Mouse (Mus musculus) myocyte (in vitro differentiated cells): ENCODE results near the gene Dlx4. TPM values are rescaled to one million over a fixed set of nuclear protein-coding genes. Genes with fewer than 3 reads are reported as not detected.

Experiments
- H3K27me3 ChIP-seq: one replicate; pipeline ENCODE4 v1.6.1; 2011; ENCODE audit not compliant: control insufficient read depth, insufficient read depth, insufficient read length
- H3K36me3 ChIP-seq: one replicate; pipeline ENCODE4 v1.6.1; 2011; ENCODE audit not compliant: control insufficient read depth, insufficient read depth
- H3K4me2 ChIP-seq: one replicate; pipeline ENCODE4 v1.6.1; 2011; ENCODE audit warnings: low read depth, control low read depth
- H3K4me3 ChIP-seq: one replicate; pipeline ENCODE4 v1.5.1; 2011; ENCODE audit warnings: mild to moderate bottlenecking, control low read depth, moderate library complexity
- H3K79me2 ChIP-seq: one replicate; pipeline ENCODE4 v1.6.1; 2011; ENCODE audit not compliant: control insufficient read depth, insufficient read depth
- H3ac ChIP-seq: one replicate; pipeline ENCODE4 v1.6.1; 2011; ENCODE audit not compliant: control insufficient read depth, insufficient read length
- CEBPB ChIP-seq: IDR thresholded peaks from 2 replicates; pipeline ENCODE4 v1.6.1; 2011; ENCODE audit warnings: mild to moderate bottlenecking, moderate library complexity; ENCODE audit not compliant: poor library complexity, insufficient read depth, severe bottlenecking
- E2F4 ChIP-seq: IDR thresholded peaks from one replicate; pipeline ENCODE4 v1.6.1; 2011; ENCODE audit warnings: mild to moderate bottlenecking, control low read depth, moderate library complexity; ENCODE audit not compliant: insufficient read depth
- MAX ChIP-seq: IDR thresholded peaks from one replicate; pipeline ENCODE4 v1.6.1; 2011; ENCODE audit warnings: low read depth, mild to moderate bottlenecking, control low read depth
- MYOD1 ChIP-seq, 3 experiments: IDR thresholded peaks; one replicate each; pipeline ENCODE4 v1.6.1; 2011; ENCODE audit warnings: control low read depth in 2 of 3, low read depth in 2 of 3, mild to moderate bottlenecking in 2 of 3, moderate library complexity in 1 of 3; ENCODE audit not compliant: insufficient read length in 2 of 3, control insufficient read depth in 1 of 3
- MYOG ChIP-seq, 3 experiments: IDR thresholded peaks; one replicate each; pipeline ENCODE4 v1.6.1; 2011; ENCODE audit warnings: control low read depth in 2 of 3, low read depth in 2 of 3, mild to moderate bottlenecking in 2 of 3; ENCODE audit not compliant: insufficient read length in 2 of 3, control insufficient read depth in 1 of 3, insufficient read depth in 1 of 3
- POLR2A ChIP-seq: IDR thresholded peaks from one replicate; pipeline ENCODE4 v1.6.1; 2011; ENCODE audit warnings: low read depth, mild to moderate bottlenecking, control low read depth, moderate library complexity; ENCODE audit not compliant: insufficient read length
- POLR2AphosphoS2 ChIP-seq: IDR thresholded peaks from one replicate; pipeline ENCODE4 v1.6.1; 2011; ENCODE audit warnings: low read depth, control low read depth; ENCODE audit not compliant: insufficient read length
- REST ChIP-seq: IDR thresholded peaks from one replicate; pipeline ENCODE4 v1.6.1; 2011; ENCODE audit warnings: mild to moderate bottlenecking, control low read depth, moderate library complexity; ENCODE audit not compliant: insufficient read depth, insufficient read length
- SRF ChIP-seq: IDR thresholded peaks from one replicate; pipeline ENCODE4 v1.6.1; 2011; ENCODE audit warnings: low read depth; ENCODE audit not compliant: control insufficient read depth, insufficient read length
- TCF12 ChIP-seq: IDR thresholded peaks from one replicate; pipeline ENCODE4 v1.6.1; 2011; ENCODE audit warnings: mild to moderate bottlenecking, control low read depth; ENCODE audit not compliant: poor library complexity, insufficient read depth, severe bottlenecking
- TCF3 ChIP-seq: IDR thresholded peaks from one replicate; pipeline ENCODE4 v1.6.1; 2011; ENCODE audit warnings: low read depth, control low read depth; ENCODE audit not compliant: insufficient read length
- USF1 ChIP-seq: IDR thresholded peaks from one replicate; pipeline ENCODE4 v1.6.1; 2011; ENCODE audit warnings: low read depth, mild to moderate bottlenecking, control low read depth, moderate library complexity
- polyA plus RNA-seq: library from polyadenylated mRNA; unstranded; fragments of >200 nt; fragmentation: generic; extraction: Trizol; gene quantifications from one replicate; pipeline ENCODE4 v1.2.1, GENCODE M21; 2012; ENCODE audit warnings: missing spikeins

Dlx4 gene
- polyA plus RNA-seq, 1 experiment = 0.49 TPM

DNA sequence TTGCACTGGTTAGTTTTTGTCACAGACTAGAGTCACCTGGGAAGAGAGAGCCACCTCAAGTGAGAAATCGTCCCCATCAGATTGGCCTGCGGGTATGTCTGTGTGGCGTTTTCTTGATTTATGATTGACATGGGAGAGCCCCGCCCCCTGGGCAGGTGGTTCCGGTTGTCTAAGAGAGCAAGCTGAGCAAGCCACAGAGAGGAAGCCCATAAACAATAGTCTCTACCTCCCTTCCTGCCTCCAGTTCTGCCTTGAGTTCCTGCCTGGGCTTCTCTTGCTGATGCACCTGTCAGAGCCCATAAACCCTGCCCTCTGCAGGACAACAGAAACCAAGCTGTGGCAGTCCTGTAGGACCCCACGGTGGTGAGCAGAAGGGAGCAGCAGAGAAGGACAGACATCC, 12.7 kb downstream of the Dlx4 start:
- H3K36me3 ChIP-seq = no peaks in the 10 kb centered on the region
- H3K79me2 ChIP-seq = no peaks in the 10 kb centered on the region
- H3K4me3 ChIP-seq = no peak overlapping the region
- H3ac ChIP-seq = no peak overlapping the region
- TF ChIP-seq CEBPB (no peak), SRF (no peak), REST (no peak), USF1 (no peak), TCF3 (no peak), POLR2AphosphoS2 (no peak), E2F4 (no peak), MAX (no peak)
- H3K27me3 ChIP-seq = no peaks in the 10 kb centered on the region
- H3K4me2 ChIP-seq = no peak overlapping the region

DNA sequence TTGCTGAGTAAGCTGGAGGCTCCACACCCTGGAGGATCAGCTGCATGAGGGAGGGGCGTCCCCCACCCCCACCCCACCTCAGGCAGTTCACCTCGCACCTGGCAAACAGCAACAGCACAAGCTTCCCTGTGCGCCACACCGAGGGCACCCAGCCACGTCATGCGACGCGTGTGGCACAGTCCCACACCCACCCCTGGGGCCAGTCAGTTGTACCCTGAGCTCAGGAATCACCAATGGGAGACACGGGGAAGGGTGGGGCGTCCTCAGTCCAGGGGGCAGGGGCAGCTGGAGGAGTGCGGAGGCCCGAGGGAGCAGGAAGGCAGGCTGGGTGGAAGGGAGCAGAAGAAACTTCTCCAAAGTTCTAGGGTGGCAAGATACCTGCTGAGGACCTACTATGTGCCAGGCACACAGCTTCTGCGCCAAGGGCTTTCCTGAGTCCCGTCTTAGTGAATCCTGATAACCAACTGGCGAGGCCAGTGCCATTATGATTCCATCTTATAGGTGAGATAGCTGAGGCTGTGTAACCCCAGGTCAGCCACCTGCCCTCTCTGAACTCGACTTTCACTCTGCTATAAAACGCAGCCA, 15.3 kb downstream of the Dlx4 start:
- Histone ChIP-seq H3K4me2 (no peak overlapping the region), H3K79me2 (no peaks in the 10 kb centered on the region), H3ac (no peak overlapping the region), H3K36me3 (no peaks in the 10 kb centered on the region), H3K27me3 (no peaks in the 10 kb centered on the region), H3K4me3 (no peak overlapping the region)
- TF ChIP-seq POLR2A = no peak
- TF ChIP-seq POLR2AphosphoS2 = no peak
- TF ChIP-seq TCF3 = no peak
- TF ChIP-seq MYOD1 (IDR thresholded peaks at IDR 0.05; ENCODE audit: control insufficient read depth in 1 of 3, insufficient read length in 2 of 3, low read depth in 2 of 3) = no peak
- TF ChIP-seq REST = no peak
- TF ChIP-seq E2F4 = no peak
- no peak for TF ChIP-seq USF1
- no peak for TF ChIP-seq SRF
- no peak for TF ChIP-seq MAX
- TF ChIP-seq TCF12 = no peak
- no peak for TF ChIP-seq MYOG (IDR thresholded peaks at IDR 0.05; ENCODE audit: control insufficient read depth in 1 of 3, insufficient read depth in 1 of 3, insufficient read length in 2 of 3, low read depth in 2 of 3)
- TF ChIP-seq CEBPB = no peak

DNA sequence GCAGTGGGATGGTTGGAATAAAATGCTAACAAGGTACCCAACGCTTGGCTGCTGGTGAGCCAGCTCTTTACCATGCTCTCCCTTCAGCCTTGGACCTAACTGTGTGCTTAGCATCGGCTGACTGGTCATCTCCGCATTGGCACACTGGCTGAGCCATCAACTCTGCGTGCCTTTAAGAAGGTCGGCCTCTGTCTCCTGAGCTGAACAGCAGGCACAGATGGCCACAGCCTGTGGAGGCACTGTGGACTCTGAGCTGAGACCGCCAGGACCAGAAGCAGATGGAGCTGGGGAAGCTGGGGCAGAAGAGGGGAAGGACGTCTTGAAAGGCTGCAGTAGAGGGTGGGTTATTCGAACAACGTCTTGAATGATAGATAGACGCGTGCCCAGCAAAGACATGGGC, 17.7 kb downstream of the Dlx4 start:
- Histone ChIP-seq H3ac (no peak overlapping the region), H3K27me3 (no peaks in the 10 kb centered on the region), H3K79me2 (no peaks in the 10 kb centered on the region), H3K4me3 (no peak overlapping the region), H3K36me3 (no peaks in the 10 kb centered on the region), H3K4me2 (no peak overlapping the region)
- TF ChIP-seq MYOD1 (IDR thresholded peaks at IDR 0.05; ENCODE audit: control insufficient read depth in 1 of 3, insufficient read length in 2 of 3, low read depth in 2 of 3) (no peak), CEBPB (no peak), E2F4 (no peak), POLR2A (no peak), TCF12 (no peak), MAX (no peak), REST (no peak), USF1 (no peak), POLR2AphosphoS2 (no peak), MYOG (IDR thresholded peaks at IDR 0.05; ENCODE audit: control insufficient read depth in 1 of 3, insufficient read depth in 1 of 3, insufficient read length in 2 of 3, low read depth in 2 of 3) (no peak), TCF3 (no peak), SRF (no peak)

DNA sequence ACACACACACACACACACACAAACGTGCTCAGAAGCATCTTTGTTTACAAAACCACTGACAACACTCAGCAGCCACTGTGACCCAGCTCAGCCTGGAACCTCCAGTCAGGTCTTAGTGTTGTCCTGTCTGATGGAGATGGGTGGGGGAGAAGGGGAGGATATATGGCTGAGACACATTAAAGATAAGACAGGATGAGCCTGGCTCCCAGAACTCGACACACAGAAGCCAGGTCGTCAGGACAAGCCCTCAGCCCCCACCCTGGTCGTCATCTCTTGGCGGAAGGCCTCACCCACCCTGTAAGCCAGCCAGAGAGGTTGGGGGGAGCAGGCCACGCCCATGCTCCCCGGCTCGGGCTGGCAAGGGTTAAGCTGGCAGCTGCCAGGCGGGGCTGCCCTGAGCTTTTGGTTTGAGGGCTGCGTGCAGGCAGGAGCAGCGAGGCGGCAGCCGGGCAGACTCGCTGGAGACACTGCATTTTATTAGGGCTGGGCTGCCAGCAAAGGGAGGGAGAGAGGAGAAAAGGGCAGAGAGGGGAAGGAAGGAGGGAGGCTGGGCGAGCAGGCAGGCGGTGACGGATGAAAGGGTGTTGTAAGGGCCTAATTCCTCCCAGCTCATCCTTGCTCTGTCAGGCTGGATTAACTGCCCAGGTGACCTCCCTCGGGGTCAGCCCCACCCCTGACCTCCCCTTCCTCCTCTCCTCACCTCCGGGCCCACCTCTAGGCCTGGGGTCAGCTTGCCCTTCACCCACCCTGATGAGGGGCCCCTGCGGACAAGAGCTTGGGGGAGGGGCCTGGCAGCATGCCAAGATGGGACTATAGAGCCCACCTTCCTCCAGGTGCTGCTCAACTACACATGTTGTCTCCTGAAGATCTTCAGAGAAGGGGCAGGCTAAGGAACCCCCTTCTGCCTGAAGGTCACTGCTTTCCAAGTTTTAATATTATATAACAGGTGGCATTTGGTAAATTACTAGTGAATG, 19.5 kb downstream of the Dlx4 start:
- no peak overlapping the region for H3ac ChIP-seq
- peaks cover 8% of the 10 kb centered on the region for H3K79me2 ChIP-seq
- peaks cover 4% of the 10 kb centered on the region for H3K36me3 ChIP-seq
- no peak overlapping the region for H3K4me3 ChIP-seq
- H3K4me2 ChIP-seq = peak overlapping the region; percentile 89
- TF ChIP-seq POLR2A (peak; percentile 25), MYOG (IDR thresholded peaks at IDR 0.05; ENCODE audit: control insufficient read depth in 1 of 3, insufficient read depth in 1 of 3, insufficient read length in 2 of 3, low read depth in 2 of 3) (peak; percentile 39 to 94 (median 91)), TCF12 (peak; percentile 63), POLR2AphosphoS2 (no peak), E2F4 (no peak), MAX (no peak), CEBPB (no peak), REST (no peak), MYOD1 (IDR thresholded peaks at IDR 0.05; ENCODE audit: control insufficient read depth in 1 of 3, insufficient read length in 2 of 3, low read depth in 2 of 3) (peak in 2 of 3 experiments; percentile 83 to 89), SRF (no peak), USF1 (no peak), TCF3 (peak; percentile 52)
- H3K27me3 ChIP-seq = no peaks in the 10 kb centered on the region
